Mouse (Mus musculus): ENCODE measurements around the gene Slc8a3. TPM values are rescaled to one million over a fixed set of nuclear protein-coding genes. Genes with fewer than 3 reads are reported as not detected.

Slc8a3 gene
- polyA plus RNA-seq (2015; fragmentation: Nextera tagmentation; extraction: Ambion mirVana), result 0.05 TPM in 1 of 2 replicates, not detected in the other

DNA sequence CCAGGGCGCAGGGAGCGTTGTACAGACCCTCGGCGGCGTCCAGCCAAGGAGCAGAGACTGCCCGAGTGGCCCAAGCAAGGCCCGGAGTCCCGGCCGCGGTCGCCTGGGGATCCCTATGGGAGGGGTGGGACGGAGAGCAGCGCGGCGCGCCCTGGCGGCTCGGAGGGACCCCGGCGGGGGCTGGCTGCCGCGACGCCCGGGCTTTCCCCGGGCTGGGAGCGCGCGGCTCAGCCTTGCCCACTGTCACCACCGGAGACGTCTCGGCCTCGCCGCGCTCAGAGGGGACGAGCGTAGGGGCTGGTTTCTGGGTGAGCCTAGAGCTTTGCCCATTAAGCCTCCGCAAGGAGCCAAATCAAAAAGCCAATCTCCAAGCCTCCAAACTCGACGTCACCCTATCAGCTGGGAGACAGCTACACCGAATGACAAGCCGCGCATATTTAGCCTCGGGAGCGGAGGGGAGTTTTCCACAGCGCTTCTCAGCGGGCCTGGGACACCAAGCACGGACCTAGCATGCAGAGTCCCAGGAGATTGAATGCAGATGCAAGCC lies at the start of gene Slc8a3:
Gene Slc8a3, minus strand, starts transcription at position 306 of the 547 bp plus-strand sequence.

DNA sequence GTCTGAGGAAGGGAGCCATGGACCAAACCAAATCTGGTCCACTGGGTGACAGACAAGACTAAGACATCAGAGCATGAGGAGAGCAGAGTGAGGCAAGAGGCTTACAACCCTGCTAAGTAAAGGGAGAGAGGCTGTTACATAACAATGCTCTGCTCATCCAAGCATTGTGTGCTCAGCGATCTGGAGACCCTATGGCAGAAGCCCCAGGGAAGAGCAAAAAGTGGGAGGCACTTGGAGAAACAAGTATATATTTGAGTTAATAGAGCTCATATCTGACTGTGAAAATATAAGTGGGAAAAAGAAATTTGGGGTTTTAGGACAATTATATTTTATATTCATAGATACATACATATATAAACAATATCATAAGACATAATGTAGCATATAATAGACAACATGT lies 46.4 kb upstream of the Slc8a3 start, which contains the start of gene Gm4787:
Gene Gm4787, minus strand, starts transcription at position 101 of the 400 bp plus-strand sequence.

Other genes with a start within 250 kb of the Slc8a3 start
- gene Gm4787, start 46.3 kb upstream of the Slc8a3 start, polyA plus RNA-seq (2015; fragmentation: Nextera tagmentation; extraction: Ambion mirVana), result 0.10 and 0.12 TPM in 2 replicates
- 0.22 and 0.26 TPM in 2 replicates for gene Adam4, start 88.8 kb upstream of the Slc8a3 start, polyA plus RNA-seq (2015; fragmentation: Nextera tagmentation; extraction: Ambion mirVana)
- 116 and 131 TPM in 2 replicates for gene Cox16, start 151.9 kb upstream of the Slc8a3 start, polyA plus RNA-seq (2015; fragmentation: Nextera tagmentation; extraction: Ambion mirVana)
- gene Gm20498, start 199.7 kb upstream of the Slc8a3 start, polyA plus RNA-seq (2015; fragmentation: Nextera tagmentation; extraction: Ambion mirVana), result 10.8 and 12.6 TPM in 2 replicates
- gene Synj2bp, start 199.7 kb upstream of the Slc8a3 start, polyA plus RNA-seq (2015; fragmentation: Nextera tagmentation; extraction: Ambion mirVana), result 21.0 and 21.7 TPM in 2 replicates
- 0.06 TPM in 1 of 2 replicates, not detected in the other for gene Adam21, start 235.3 kb upstream of the Slc8a3 start, polyA plus RNA-seq (2015; fragmentation: Nextera tagmentation; extraction: Ambion mirVana)

Measured in spleen, postnatal 0 days (tissue).